Mouse (Mus musculus) stomach, embryonic 14.5 days (tissue): ENCODE measurements around the gene Nes. TPM values are rescaled to one million over a fixed set of nuclear protein-coding genes. Genes with fewer than 3 reads are reported as not detected.

Experiments used
- ATAC-seq: fragments of 200-750 bp; cut with Nextera tagmentation; 2 replicates; pipeline ENCODE4 v1.8.0; 2017; ENCODE audit warnings: low read depth, moderate TSS enrichment; ENCODE audit not compliant: insufficient number of reproducible peaks, insufficient read depth, low FRiP score
- H3K27ac ChIP-seq: fragments of 300-500 bp; sonication (generic); 2 replicates; pipeline ENCODE4 v1.5.1; 2014; ENCODE audit warnings: mild to moderate bottlenecking, low read length, moderate library complexity, mixed read lengths
- H3K27me3 ChIP-seq: fragments of 300-500 bp; sonication (generic); 2 replicates; pipeline ENCODE4 v1.6.1; 2014; ENCODE audit warnings: low read length, control low read depth, mixed read lengths; ENCODE audit not compliant: control insufficient read depth, insufficient read depth
- H3K36me3 ChIP-seq: fragments of 300-500 bp; sonication (generic); 2 replicates; pipeline ENCODE4 v1.6.1; 2014; ENCODE audit warnings: mild to moderate bottlenecking, control low read depth, low read length, moderate library complexity, mixed read lengths; ENCODE audit not compliant: control insufficient read depth, insufficient read depth
- H3K4me1 ChIP-seq: fragments of 300-500 bp; sonication (generic); 2 replicates; pipeline ENCODE4 v1.6.1; 2014; ENCODE audit warnings: low read length, control low read depth, mixed read lengths; ENCODE audit not compliant: control insufficient read depth, insufficient read depth
- H3K4me2 ChIP-seq: fragments of 300-500 bp; sonication (generic); replicated peaks from 2 replicates; pipeline ENCODE4 v1.6.1; 2014; ENCODE audit warnings: low read depth, low read length, control low read depth
- H3K4me3 ChIP-seq: fragments of 300-500 bp; sonication (generic); 2 replicates; pipeline ENCODE4 v1.5.1; 2014; ENCODE audit warnings: low read depth, low read length, control low read depth
- H3K9ac ChIP-seq: fragments of 300-500 bp; sonication (generic); replicated peaks from 2 replicates; pipeline ENCODE4 v1.6.1; 2014; ENCODE audit warnings: low read depth, mild to moderate bottlenecking, control low read depth, low read length, moderate library complexity, mixed read lengths
- H3K9me3 ChIP-seq: fragments of 300-500 bp; sonication (generic); 2 replicates; pipeline ENCODE4 v1.6.1; 2016; ENCODE audit warnings: low read depth, low read length, control low read depth; ENCODE audit not compliant: control insufficient read depth
- WGBS: fragments of 180-500 bp; shearing (Covaris S2); extraction: QIAGEN DNeasy Blood & Tissue Kit; methylation state at CpG from one replicate; pipeline ENCODE4 v1.1.7; 2014; 5-methylcytosine and 5-hydroxymethylcytosine counted together
- polyA plus RNA-seq: library from polyadenylated mRNA; unstranded; fragments of >200 nt; fragmentation: Nextera tagmentation; extraction: Ambion mirVana; gene quantifications from 2 replicates; pipeline ENCODE4 v1.2.1, GENCODE M21; 2014

Nes gene
- polyA plus RNA-seq, 1 experiment from 2014 or later, result 10.5 TPM

- H3K27me3 ChIP-seq, result peaks cover 55% of the 10 kb centered on the region
- H3K27ac ChIP-seq, result no peak overlapping the region
- H3K4me3 ChIP-seq, result no peak overlapping the region
- ATAC-seq, result no peak
- H3K9ac ChIP-seq, result no peak overlapping the region
- no peaks in the 10 kb centered on the region for H3K4me1 ChIP-seq
- no peaks in the 10 kb centered on the region for H3K36me3 ChIP-seq
- no peak overlapping the region for H3K4me2 ChIP-seq
- peaks cover 5% of the 10 kb centered on the region; the same call in 1 of the 2 replicates for H3K9me3 ChIP-seq
- 4% methylated on average over 17 of the region's 17 CpGs for WGBS
These were observed 31.6 kb downstream of the Nes start for GRCm38 (mm10) chr3:88002291-88002976.

- no peaks in the 10 kb centered on the region for H3K36me3 ChIP-seq
These were observed 35.2 kb downstream of the Nes start for GRCm38 (mm10) chr3:88005822-88006786.

GRCm38 (mm10) chr3:88010634-88011265 lies 39.9 kb downstream of the Nes start:
- no peaks in the 10 kb centered on the region for H3K27me3 ChIP-seq
- 8% methylated on average over 6 of the region's 6 CpGs for WGBS
- ATAC-seq, result no peak

More at GRCm38 (mm10) chr3:88005822-88006786, 35.2 kb downstream of the Nes start:
- Histone ChIP-seq H3K27me3 (peaks cover 22% of the 10 kb centered on the region), H3K27ac (no peak overlapping the region), H3K4me1 (no peaks in the 10 kb centered on the region), H3K4me3 (no peak overlapping the region), H3K9me3 (peaks cover 5% of the 10 kb centered on the region; the same call in 1 of the 2 replicates), H3K4me2 (no peak overlapping the region), H3K9ac (no peak overlapping the region)
- ATAC-seq, result no peak
- WGBS, result 69% methylated on average over 18 of the region's 18 CpGs

GRCm38 (mm10) chr3:88022322-88023191 lies 51.7 kb downstream of the Nes start:
- peak; percentile 87 for ATAC-seq
- H3K9ac ChIP-seq, result no peak overlapping the region
- no peaks in the 10 kb centered on the region for H3K9me3 ChIP-seq
- no peak overlapping the region for H3K27ac ChIP-seq
- peak overlapping the region; percentile 98 for H3K4me2 ChIP-seq
- H3K4me3 ChIP-seq, result peak overlapping the region; percentile 48
- no peaks in the 10 kb centered on the region for H3K36me3 ChIP-seq
- H3K27me3 ChIP-seq, result peaks cover 44% of the 10 kb centered on the region
- 1% methylated on average over 66 of the region's 66 CpGs for WGBS
- H3K4me1 ChIP-seq, result peaks cover 6% of the 10 kb centered on the region; the same call in 1 of the 2 replicates

More at GRCm38 (mm10) chr3:88010634-88011265, 39.9 kb downstream of the Nes start:
- Histone ChIP-seq H3K27ac (no peak overlapping the region), H3K4me3 (no peak overlapping the region), H3K4me1 (no peaks in the 10 kb centered on the region), H3K4me2 (no peak overlapping the region), H3K9me3 (peaks cover 5% of the 10 kb centered on the region; the same call in 1 of the 2 replicates), H3K36me3 (no peaks in the 10 kb centered on the region), H3K9ac (no peak overlapping the region)

- WGBS, result 2% methylated on average over 81 of the region's 81 CpGs
- H3K9me3 ChIP-seq, result no peaks in the 10 kb centered on the region
- peak overlapping the region; percentile 48 for H3K4me3 ChIP-seq
- peaks cover 44% of the 10 kb centered on the region for H3K27me3 ChIP-seq
- H3K9ac ChIP-seq, result no peak overlapping the region
- no peaks in the 10 kb centered on the region for H3K36me3 ChIP-seq
- H3K4me2 ChIP-seq, result peak overlapping the region; percentile 98
- no peak overlapping the region for H3K27ac ChIP-seq
- H3K4me1 ChIP-seq, result peaks cover 6% of the 10 kb centered on the region; the same call in 1 of the 2 replicates
- ATAC-seq, result peak; percentile 75; the same call in 1 of the 2 replicates
These were observed 52.6 kb downstream of the Nes start for GRCm38 (mm10) chr3:88023192-88024074.

GRCm38 (mm10) chr3:88026823-88027222 lies 55.9 kb downstream of the Nes start:
- 57% methylated on average over 7 of the region's 7 CpGs for WGBS
- no peak overlapping the region for H3K9ac ChIP-seq
- H3K4me3 ChIP-seq, result no peak overlapping the region
- peaks cover 6% of the 10 kb centered on the region for H3K4me1 ChIP-seq
- H3K36me3 ChIP-seq, result no peaks in the 10 kb centered on the region
- H3K27me3 ChIP-seq, result peaks cover 37% of the 10 kb centered on the region
- no peaks in the 10 kb centered on the region for H3K9me3 ChIP-seq
- ATAC-seq, result no peak
- no peak overlapping the region for H3K27ac ChIP-seq
- no peak overlapping the region for H3K4me2 ChIP-seq

GRCm38 (mm10) chr3:88027434-88028186 lies 56.7 kb downstream of the Nes start, which contains the start of gene Hapln2:
Gene Hapln2, minus strand, starts transcription at chr3:88027583.
- no peak within 1 kb of the TSS for H3K27ac ChIP-seq
- no peak within 1 kb of the TSS for H3K9ac ChIP-seq
- ATAC-seq, result no peak
- peaks cover 30% of the 10 kb centered on the region for H3K27me3 ChIP-seq
- H3K36me3 ChIP-seq, result no peaks in the 10 kb centered on the region
- H3K4me3 ChIP-seq, result no peak within 1 kb of the TSS
- H3K4me1 ChIP-seq, result peaks cover 2% of the 10 kb centered on the region
- no peaks in the 10 kb centered on the region for H3K9me3 ChIP-seq
- H3K4me2 ChIP-seq, result no peak within 1 kb of the TSS
- 54% methylated on average over 5 of the region's 5 CpGs for WGBS
